Mouse (Mus musculus) hindbrain, embryonic 13.5 days (tissue): Measurements from ENCODE around the gene Gm11596. TPM values are rescaled to one million over a fixed set of nuclear protein-coding genes. Genes with fewer than 3 reads are reported as not detected.

Experiments used
- ATAC-seq: fragments of 200-750 bp; cut with Nextera tagmentation; 2 replicates; pipeline ENCODE4 v1.8.0; 2017; ENCODE audit warnings: moderate TSS enrichment; ENCODE audit not compliant: low FRiP score
- H3K27ac ChIP-seq: fragments of 300-500 bp; sonication (generic); 2 replicates; pipeline ENCODE4 v1.5.1; 2015; ENCODE audit warnings: inconsistent platforms, mild to moderate bottlenecking, moderate library complexity
- H3K27me3 ChIP-seq: fragments of 300-500 bp; sonication (generic); 2 replicates; pipeline ENCODE4 v1.6.1; 2015; ENCODE audit warnings: mild to moderate bottlenecking, inconsistent platforms
- H3K36me3 ChIP-seq: fragments of 300-500 bp; sonication (generic); 2 replicates; pipeline ENCODE4 v1.6.1; 2015; ENCODE audit warnings: mild to moderate bottlenecking, inconsistent platforms
- H3K4me1 ChIP-seq: fragments of 300-500 bp; sonication (generic); replicated peaks from 2 replicates; pipeline ENCODE4 v1.6.1; 2015; ENCODE audit warnings: inconsistent platforms
- H3K4me2 ChIP-seq: fragments of 300-500 bp; sonication (generic); 2 replicates; pipeline ENCODE4 v1.6.1; 2015; ENCODE audit warnings: inconsistent platforms, mild to moderate bottlenecking, moderate library complexity
- H3K4me3 ChIP-seq: fragments of 300-500 bp; sonication (generic); 2 replicates; pipeline ENCODE4 v1.5.1; 2015; ENCODE audit warnings: mild to moderate bottlenecking, inconsistent platforms
- H3K9ac ChIP-seq: fragments of 300-500 bp; sonication (generic); 2 replicates; pipeline ENCODE4 v1.6.1; 2015; ENCODE audit warnings: mild to moderate bottlenecking, inconsistent platforms
- H3K9me3 ChIP-seq: fragments of 300-500 bp; sonication (generic); 2 replicates; pipeline ENCODE4 v1.6.1; 2016; ENCODE audit warnings: inconsistent platforms
- WGBS: fragments of 180-500 bp; shearing (Covaris S2); methylation state at CpG from one replicate; pipeline ENCODE4 v1.1.7; 2015; 5-methylcytosine and 5-hydroxymethylcytosine counted together
- polyA plus RNA-seq: library from polyadenylated mRNA; unstranded; fragments of >200 nt; fragmentation: Nextera tagmentation; extraction: Ambion mirVana; gene quantifications from 2 replicates; pipeline ENCODE4 v1.2.1, GENCODE M21; 2015

Gm11596 gene
- polyA plus RNA-seq, 1 experiment from 2014 or later: not detected

DNA sequence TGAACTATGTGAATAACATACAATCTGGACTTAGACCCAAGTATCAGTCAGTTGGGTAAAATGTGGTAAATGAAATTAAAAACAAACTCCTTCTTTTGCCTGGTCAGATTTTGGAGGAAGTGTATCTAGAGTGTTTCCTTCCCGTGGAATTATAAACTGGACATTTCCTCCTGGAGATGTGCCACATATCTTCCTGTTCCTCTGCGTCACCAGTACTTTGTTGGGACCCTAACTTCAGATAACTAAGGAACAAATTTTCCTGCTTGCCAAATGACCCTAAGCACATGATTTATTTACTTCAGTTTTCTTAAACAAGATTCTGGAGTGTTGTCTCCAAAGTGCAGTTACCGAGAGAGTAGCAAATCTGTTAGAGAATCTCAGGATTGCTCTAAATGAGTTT is 49.3 kb downstream of the Gm11596 start:
- WGBS: 95% methylated on average over 3 of the region's 3 CpGs
- no peaks in the 10 kb centered on the region for H3K4me1 ChIP-seq

More for the DNA sequence above, 49.3 kb downstream of the Gm11596 start:
- H3K4me3 ChIP-seq: no peak overlapping the region
- no peak overlapping the region for H3K9ac ChIP-seq
- no peak overlapping the region for H3K27ac ChIP-seq
- no peaks in the 10 kb centered on the region for H3K36me3 ChIP-seq
- no peaks in the 10 kb centered on the region for H3K27me3 ChIP-seq
- no peak for ATAC-seq
- no peaks in the 10 kb centered on the region for H3K9me3 ChIP-seq
- no peak overlapping the region for H3K4me2 ChIP-seq

Other genes starting within 250 kb of the Gm11596 start
- not detected in 2 replicates for gene Krtap3-3, start 242.6 kb downstream of the Gm11596 start, polyA plus RNA-seq
- not detected in 2 replicates for gene Krtap3-2, start 236.6 kb downstream of the Gm11596 start, polyA plus RNA-seq
- not detected in 2 replicates for gene Gm11939, start 234.0 kb downstream of the Gm11596 start, polyA plus RNA-seq
- not detected in 2 replicates for gene Krtap3-1, start 226.8 kb downstream of the Gm11596 start, polyA plus RNA-seq
- not detected in 2 replicates for gene Krtap1-5, start 212.5 kb downstream of the Gm11596 start, polyA plus RNA-seq
- gene Krtap1-4, start 209.8 kb downstream of the Gm11596 start, polyA plus RNA-seq: not detected in 2 replicates
- gene Krtap1-3, start 202.1 kb downstream of the Gm11596 start, polyA plus RNA-seq: not detected in 2 replicates
- not detected in 2 replicates for gene Krtap9-3, start 195.4 kb downstream of the Gm11596 start, polyA plus RNA-seq
- gene Gm11938, start 190.2 kb downstream of the Gm11596 start, polyA plus RNA-seq: not detected in 2 replicates
- not detected in 2 replicates for gene Gm11937, start 183.3 kb downstream of the Gm11596 start, polyA plus RNA-seq
- gene Krtap2-4, start 178.6 kb downstream of the Gm11596 start, polyA plus RNA-seq: not detected in 2 replicates
- not detected in 2 replicates for gene Gm11562, start 173.0 kb downstream of the Gm11596 start, polyA plus RNA-seq
- not detected in 2 replicates for gene Krtap4-1, start 165.2 kb downstream of the Gm11596 start, polyA plus RNA-seq
- not detected in 2 replicates for gene Krtap4-2, start 158.4 kb downstream of the Gm11596 start, polyA plus RNA-seq
- gene Krtap4-7, start 149.4 kb downstream of the Gm11596 start, polyA plus RNA-seq: not detected in 2 replicates
- gene Gm11555, start 143.2 kb downstream of the Gm11596 start, polyA plus RNA-seq: not detected in 2 replicates
- gene Gm11563, start 134.5 kb downstream of the Gm11596 start, polyA plus RNA-seq: not detected in 2 replicates
- not detected in 2 replicates for gene Krtap4-6, start 127.5 kb downstream of the Gm11596 start, polyA plus RNA-seq
- not detected in 2 replicates for gene Gm14190, start 102.7 kb downstream of the Gm11596 start, polyA plus RNA-seq
- not detected in 2 replicates for gene Gm14180, start 59.2 kb downstream of the Gm11596 start, polyA plus RNA-seq
- not detected in 2 replicates for gene Gm11595, start 20.6 kb downstream of the Gm11596 start, polyA plus RNA-seq
- not detected in 2 replicates for gene Krtap4-8, start 12.8 kb downstream of the Gm11596 start, polyA plus RNA-seq
- gene Krtap4-9, start 8.3 kb downstream of the Gm11596 start, polyA plus RNA-seq: not detected in 2 replicates
- not detected in 2 replicates for gene Gm11569, start 5.5 kb upstream of the Gm11596 start, polyA plus RNA-seq
- not detected in 2 replicates for gene Gm11554, start 11.0 kb upstream of the Gm11596 start, polyA plus RNA-seq
- gene Krtap4-13, start 16.4 kb upstream of the Gm11596 start, polyA plus RNA-seq: not detected in 2 replicates
- not detected in 2 replicates for gene Gm11564, start 22.2 kb upstream of the Gm11596 start, polyA plus RNA-seq
- gene 2300003K06Rik, start 44.6 kb upstream of the Gm11596 start, polyA plus RNA-seq: not detected in 2 replicates
- not detected in 2 replicates for gene Krtap4-16, start 58.1 kb upstream of the Gm11596 start, polyA plus RNA-seq
- not detected in 2 replicates for gene Gm11568, start 64.5 kb upstream of the Gm11596 start, polyA plus RNA-seq
- gene Gm11559, start 71.0 kb upstream of the Gm11596 start, polyA plus RNA-seq: not detected in 2 replicates
- not detected in 2 replicates for gene Krtap9-1, start 79.9 kb upstream of the Gm11596 start, polyA plus RNA-seq
- gene Gm11567, start 85.7 kb upstream of the Gm11596 start, polyA plus RNA-seq: not detected in 2 replicates
- not detected in 2 replicates for gene Krtap31-1, start 114.5 kb upstream of the Gm11596 start, polyA plus RNA-seq
- gene Gm11565, start 121.3 kb upstream of the Gm11596 start, polyA plus RNA-seq: not detected in 2 replicates
- gene Krtap31-2, start 142.8 kb upstream of the Gm11596 start, polyA plus RNA-seq: not detected in 2 replicates
- not detected in 2 replicates for gene Krtap9-5, start 155.0 kb upstream of the Gm11596 start, polyA plus RNA-seq
- not detected in 2 replicates for gene Krtap29-1, start 185.6 kb upstream of the Gm11596 start, polyA plus RNA-seq
- 0.09 and 0.13 TPM in 2 replicates for gene Krtap16-1, start 193.1 kb upstream of the Gm11596 start, polyA plus RNA-seq
- gene Krtap17-1, start 200.5 kb upstream of the Gm11596 start, polyA plus RNA-seq: 0.45 TPM in 1 of 2 replicates, not detected in the other
- not detected in 2 replicates for gene Krt33a, start 222.7 kb upstream of the Gm11596 start, polyA plus RNA-seq
- not detected in 2 replicates for gene Krt33b, start 236.4 kb upstream of the Gm11596 start, polyA plus RNA-seq
- gene Krt34, start 248.1 kb upstream of the Gm11596 start, polyA plus RNA-seq: not detected in 2 replicates